Mouse (Mus musculus) embryonic fibroblast, embryonic 13.5 days (primary cell): Measurements from ENCODE around the gene Nhlrc4.

Experiments used
- CTCF ChIP-seq: IDR thresholded peaks from 2 replicates; pipeline ENCODE4 v1.5.1; 2011; ENCODE audit warnings: mild to moderate bottlenecking, control low read depth, low read length, moderate library complexity, borderline replicate concordance; ENCODE audit not compliant: insufficient read depth
- POLR2A ChIP-seq: IDR thresholded peaks from 2 replicates; pipeline ENCODE4 v1.6.1; 2011; ENCODE audit warnings: low read depth, mild to moderate bottlenecking, control low read depth, low read length, moderate library complexity

- TF ChIP-seq POLR2A (no peak), CTCF (peak; percentile 86)
These were observed 50.7 kb downstream of the Nhlrc4 start for GRCm38 (mm10) chr17:25893975-25894617.
